Mouse (Mus musculus): ENCODE data around the gene Mbnl1.

GRCm38 (mm10) chr3:60596985-60597384 is 124.4 kb downstream of the Mbnl1 start:
- TF ChIP-seq CTCF (IDR thresholded peaks at IDR 0.05; ENCODE audit: low read depth) (no peak), EP300 (IDR thresholded peaks at IDR 0.05; ENCODE audit: low read depth) (no peak)
